In the genomic region with DNA sequence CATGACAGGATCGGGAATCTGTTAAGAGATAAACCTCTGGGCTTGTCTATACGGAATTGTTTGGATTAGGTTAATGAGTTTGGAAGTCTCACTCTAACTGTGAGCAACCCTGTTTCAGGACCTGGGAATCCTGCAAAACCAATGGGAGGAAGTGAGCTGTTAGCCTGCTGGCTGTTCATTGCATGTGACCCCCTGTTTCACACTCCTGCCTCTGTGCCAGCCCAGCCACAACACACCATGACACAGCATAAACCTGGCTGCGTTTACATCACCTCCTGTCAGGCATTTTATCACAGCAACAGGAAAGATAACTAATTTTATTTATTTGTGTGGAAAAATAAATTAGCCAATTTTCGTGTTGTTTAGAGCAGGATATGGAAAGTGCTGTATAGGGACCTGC, we compare ENCODE assay signal across 26 mouse cellular contexts.
"Had no signal": no experiment of that assay in that cellular context is flagged by ENCODE, and none has a peak within 500 bp of the region (broad histone marks: within the 10 kb centered on the region; RNA-seq: fewer than 3 reads in every experiment).

No protein-coding gene starts in this region.

- DNase-seq: gastrocnemius, postnatal 14 days; gastrocnemius, postnatal 36 days; heart, adult 18-20 months; heart, postnatal 10 days; heart, postnatal 36 days; kidney, adult 18-20 months; kidney, adult 8-10 months; kidney, postnatal 10 days; kidney, postnatal 25 days; kidney, postnatal 4 days; liver; liver, embryonic 13.5 days had no signal

- H3K27me3 ChIP-seq: heart, embryonic 12.5 days; hindbrain, embryonic 12.5 days; intestine, embryonic 15.5 days; limb, embryonic 12.5 days; liver, embryonic 13.5 days had no signal

- H3K4me2 ChIP-seq: heart, embryonic 12.5 days; hindbrain, embryonic 12.5 days; hindbrain, embryonic 14.5 days; intestine, embryonic 15.5 days; limb, embryonic 12.5 days; liver, embryonic 11.5 days; liver, embryonic 13.5 days had no signal

- H3K9ac ChIP-seq: heart, embryonic 12.5 days; hindbrain, embryonic 12.5 days; hindbrain, embryonic 14.5 days; intestine, embryonic 15.5 days; limb, embryonic 12.5 days; liver, embryonic 13.5 days had no signal

- H3K4me1 ChIP-seq: heart, embryonic 10.5 days; hindbrain, embryonic 10.5 days; hindbrain, embryonic 12.5 days; intestine, embryonic 15.5 days; limb, embryonic 12.5 days; liver, embryonic 13.5 days had no signal

- H3K4me3 ChIP-seq: heart, embryonic 10.5 days; heart, embryonic 12.5 days; hindbrain, embryonic 10.5 days; hindbrain, embryonic 12.5 days; intestine, embryonic 15.5 days; layer of hippocampus, adult 2 months; left cerebral cortex, adult 2 months; limb, embryonic 10.5 days; limb, embryonic 12.5 days; liver, embryonic 13.5 days had no signal

- H3K9me3 ChIP-seq: heart, embryonic 10.5 days; heart, embryonic 12.5 days; hindbrain, embryonic 10.5 days; hindbrain, embryonic 12.5 days; intestine, embryonic 15.5 days; limb, embryonic 10.5 days; limb, embryonic 12.5 days; liver, embryonic 13.5 days had no signal

- H3K36me3 ChIP-seq: heart, embryonic 10.5 days; heart, embryonic 12.5 days; hindbrain, embryonic 10.5 days; hindbrain, embryonic 12.5 days; intestine, embryonic 15.5 days; limb, embryonic 10.5 days; limb, embryonic 12.5 days; liver, embryonic 13.5 days had no signal

- H3K27ac ChIP-seq: heart, embryonic 10.5 days; hindbrain, embryonic 10.5 days; hindbrain, embryonic 12.5 days; hindbrain, embryonic 14.5 days; intestine, embryonic 15.5 days; layer of hippocampus, adult 2 months; left cerebral cortex, adult 2 months; limb, embryonic 10.5 days; limb, embryonic 12.5 days; liver, embryonic 13.5 days had no signal

- ATAC-seq: hindbrain, embryonic 16.5 days; inflammation-experienced regulatory T-cells, adult 6 months; intestine, embryonic 15.5 days; intestine, postnatal 0 days had no signal
